Mouse (Mus musculus): ENCODE results near the gene Hgd. TPM values are rescaled to one million over a fixed set of nuclear protein-coding genes. Genes with fewer than 3 reads are reported as not detected.

Gene Hgd
- polyA plus RNA-seq, 1 experiment, result 0.08 TPM

DNA sequence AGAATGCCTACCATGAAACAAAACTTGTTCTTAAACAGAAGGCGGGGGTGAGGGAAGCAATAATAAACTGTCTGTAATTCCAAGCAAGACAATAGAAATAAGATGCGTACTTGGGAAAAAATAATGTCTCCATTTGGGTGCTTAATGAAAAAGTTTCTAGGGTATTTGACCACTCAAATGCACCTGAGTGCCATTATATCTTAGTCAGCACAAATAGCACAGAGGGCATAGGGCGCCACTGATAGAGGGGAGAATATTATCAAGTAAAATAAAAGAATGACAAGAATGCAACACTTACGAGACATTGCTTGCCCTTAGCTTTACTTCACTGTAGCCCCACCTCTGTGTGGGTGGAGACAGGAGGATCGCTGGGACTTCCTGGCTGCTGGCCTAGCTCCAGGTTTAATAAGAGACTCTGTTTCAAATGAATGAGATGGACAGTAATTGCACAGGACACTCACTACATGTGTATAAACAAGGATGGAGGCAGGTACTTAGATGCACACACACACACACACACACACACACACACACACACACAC lies 85.5 kb downstream of the Hgd start:
- TF ChIP-seq CTCF (IDR thresholded peaks at IDR 0.05; ENCODE audit: extremely low read depth, insufficient read length, insufficient replicate concordance, low read depth, low read length), result no peak
- TF ChIP-seq POLR2A (IDR thresholded peaks at IDR 0.05; ENCODE audit: low read depth, low read length), result no peak

DNA sequence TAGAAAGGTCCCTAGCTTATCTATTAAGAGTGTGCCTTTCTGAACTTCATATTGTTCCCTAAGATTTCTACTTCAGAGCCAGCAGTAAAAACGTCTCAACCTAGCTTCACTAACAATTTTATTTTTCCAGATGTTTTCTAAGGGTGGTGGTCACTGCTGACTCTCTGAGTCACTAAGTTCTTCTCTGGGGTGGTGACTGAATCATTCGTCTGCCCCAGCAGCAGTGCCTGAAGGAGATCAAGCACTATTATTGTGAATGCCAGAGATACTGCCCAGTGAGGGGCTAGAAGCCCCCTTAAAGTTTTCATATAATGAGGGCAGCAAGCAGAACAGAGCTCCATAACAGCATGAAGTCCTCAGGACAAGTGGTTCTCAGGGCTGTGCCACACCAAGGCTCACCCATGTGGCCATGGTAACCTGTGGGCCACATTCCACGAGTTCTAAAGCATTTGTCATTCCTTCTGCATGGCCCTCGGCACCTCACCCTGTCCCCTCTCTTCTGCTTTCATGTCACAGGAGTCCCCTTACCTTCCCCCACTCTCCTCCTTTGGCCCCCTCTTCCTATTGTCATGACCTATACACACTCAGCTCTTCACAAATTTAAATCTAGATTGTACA lies 90.8 kb downstream of the Hgd start:
- whole genome bisulfite sequencing, result 26% methylated on average over 4 of the region's 4 CpGs

More for the DNA sequence above, 85.5 kb downstream of the Hgd start:
- H3K4me3 ChIP-seq (ENCODE audit: low read depth, low read length), result no peak overlapping the region
- no peaks in the 10 kb centered on the region for H3K36me3 ChIP-seq (ENCODE audit: control insufficient read depth, insufficient read depth, low read length)
- no peaks in the 10 kb centered on the region for H3K27me3 ChIP-seq (ENCODE audit: control insufficient read depth, insufficient read depth, low read length)
- no peaks in the 10 kb centered on the region for H3K4me1 ChIP-seq (ENCODE audit: control insufficient read depth, insufficient read depth, insufficient read length, low read length)
- WGBS, result 50% methylated on average over 5 of the region's 5 CpGs
- H3K27ac ChIP-seq (ENCODE audit: insufficient read depth, low read depth, low read length), result no peak overlapping the region

DNA sequence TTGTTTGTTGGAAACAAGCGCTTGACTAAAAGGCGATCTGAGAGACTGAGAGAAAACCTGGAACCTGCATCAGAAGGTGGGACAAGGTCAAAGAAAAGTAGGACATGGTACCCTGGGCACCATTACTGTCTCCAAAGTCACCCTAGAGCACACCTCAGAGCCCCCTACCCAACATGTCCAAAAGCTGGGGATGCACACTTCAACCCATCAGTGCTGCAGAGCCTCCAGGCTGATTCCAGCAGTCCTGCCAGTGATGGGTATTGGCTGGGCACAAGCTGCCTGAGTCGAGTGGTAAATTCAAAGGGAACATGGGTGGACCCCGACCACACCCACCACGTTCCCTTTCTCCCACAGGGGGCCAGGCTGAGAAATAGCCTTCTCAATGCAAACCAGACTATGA lies 95.4 kb downstream of the Hgd start:
- Histone ChIP-seq H3K4me1 (ENCODE audit: control insufficient read depth, insufficient read depth, insufficient read length, low read length) (no peaks in the 10 kb centered on the region), H3K27me3 (ENCODE audit: control insufficient read depth, insufficient read depth, low read length) (no peaks in the 10 kb centered on the region), H3K27ac (ENCODE audit: insufficient read depth, low read depth, low read length) (no peak overlapping the region), H3K36me3 (ENCODE audit: control insufficient read depth, insufficient read depth, low read length) (no peaks in the 10 kb centered on the region), H3K4me3 (ENCODE audit: low read depth, low read length) (no peak overlapping the region)
- WGBS, result 84% methylated on average over 5 of the region's 5 CpGs
- no peak for TF ChIP-seq CTCF (IDR thresholded peaks at IDR 0.05; ENCODE audit: extremely low read depth, insufficient read length, insufficient replicate concordance, low read depth, low read length)
- no peak for TF ChIP-seq POLR2A (IDR thresholded peaks at IDR 0.05; ENCODE audit: low read depth, low read length)

More for the DNA sequence above, 90.8 kb downstream of the Hgd start:
- Histone ChIP-seq H3K36me3 (ENCODE audit: control insufficient read depth, insufficient read depth, low read length) (no peaks in the 10 kb centered on the region), H3K4me1 (ENCODE audit: control insufficient read depth, insufficient read depth, insufficient read length, low read length) (no peaks in the 10 kb centered on the region), H3K27ac (ENCODE audit: insufficient read depth, low read depth, low read length) (no peak overlapping the region), H3K27me3 (ENCODE audit: control insufficient read depth, insufficient read depth, low read length) (no peaks in the 10 kb centered on the region), H3K4me3 (ENCODE audit: low read depth, low read length) (no peak overlapping the region)
- no peak for TF ChIP-seq POLR2A (IDR thresholded peaks at IDR 0.05; ENCODE audit: low read depth, low read length)
- no peak for TF ChIP-seq CTCF (IDR thresholded peaks at IDR 0.05; ENCODE audit: extremely low read depth, insufficient read length, insufficient replicate concordance, low read depth, low read length)

DNA sequence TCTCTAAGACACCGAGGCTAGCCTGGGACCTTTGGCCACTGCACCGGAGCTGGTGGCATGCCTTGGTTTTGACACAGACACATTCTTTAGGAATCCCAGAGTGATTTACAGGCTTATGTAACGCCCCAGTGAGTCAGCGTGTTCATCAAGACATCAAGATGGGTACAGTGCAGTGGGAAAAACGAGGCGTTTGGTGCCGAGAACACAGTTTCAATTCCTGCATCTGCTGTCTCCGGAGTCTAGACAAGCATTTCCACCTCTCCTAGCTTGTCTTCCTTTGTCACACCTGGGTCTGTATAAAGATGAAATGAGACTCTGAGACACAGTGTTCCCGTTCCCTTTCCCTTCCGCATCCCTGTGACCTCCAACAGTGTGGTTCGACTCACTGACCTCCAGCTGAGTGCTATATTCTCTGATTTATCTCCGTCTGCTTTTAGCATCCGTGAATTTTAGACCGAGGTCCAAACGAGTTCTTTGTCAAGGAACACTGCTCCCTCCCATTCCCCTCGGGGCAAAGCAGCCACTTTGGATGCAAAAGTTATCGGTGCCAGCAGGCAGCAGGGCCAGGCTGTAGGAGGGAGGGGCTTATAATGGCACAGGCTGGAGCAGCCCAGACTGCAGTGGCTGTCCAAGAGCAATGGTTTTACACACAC lies 96.2 kb downstream of the Hgd start:
- Histone ChIP-seq H3K36me3 (ENCODE audit: control insufficient read depth, insufficient read depth, low read length) (no peaks in the 10 kb centered on the region), H3K4me1 (ENCODE audit: control insufficient read depth, insufficient read depth, insufficient read length, low read length) (no peaks in the 10 kb centered on the region), H3K4me3 (ENCODE audit: low read depth, low read length) (no peak overlapping the region), H3K27ac (ENCODE audit: insufficient read depth, low read depth, low read length) (no peak overlapping the region), H3K27me3 (ENCODE audit: control insufficient read depth, insufficient read depth, low read length) (no peaks in the 10 kb centered on the region)
- TF ChIP-seq CTCF (IDR thresholded peaks at IDR 0.05; ENCODE audit: extremely low read depth, insufficient read length, insufficient replicate concordance, low read depth, low read length), result no peak
- no peak for TF ChIP-seq POLR2A (IDR thresholded peaks at IDR 0.05; ENCODE audit: low read depth, low read length)
- WGBS, result 63% methylated on average over 17 of the region's 17 CpGs

DNA sequence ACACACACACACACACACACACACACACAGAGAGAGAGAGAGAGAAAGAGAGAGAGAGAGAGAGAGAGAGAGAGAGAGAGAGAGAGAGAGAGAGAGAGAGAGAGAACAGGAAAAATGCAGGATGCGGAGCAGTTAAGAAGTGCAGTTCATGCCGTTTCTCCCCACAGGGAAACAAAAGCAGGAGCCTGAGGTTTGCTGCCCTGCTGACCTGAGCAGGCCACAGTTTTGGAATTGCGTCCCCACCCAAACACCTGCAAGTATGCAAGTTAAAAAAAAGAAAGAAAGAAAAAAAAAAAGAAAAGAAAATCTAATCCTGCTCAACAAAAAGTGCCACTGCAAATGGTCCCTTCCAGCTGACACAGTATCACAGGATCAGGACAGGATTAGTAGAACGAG lies 96.7 kb downstream of the Hgd start:
- Histone ChIP-seq H3K4me1 (ENCODE audit: control insufficient read depth, insufficient read depth, insufficient read length, low read length) (no peaks in the 10 kb centered on the region), H3K36me3 (ENCODE audit: control insufficient read depth, insufficient read depth, low read length) (no peaks in the 10 kb centered on the region), H3K4me3 (ENCODE audit: low read depth, low read length) (no peak overlapping the region), H3K27ac (ENCODE audit: insufficient read depth, low read depth, low read length) (no peak overlapping the region), H3K27me3 (ENCODE audit: control insufficient read depth, insufficient read depth, low read length) (no peaks in the 10 kb centered on the region)
- TF ChIP-seq CTCF (IDR thresholded peaks at IDR 0.05; ENCODE audit: extremely low read depth, insufficient read length, insufficient replicate concordance, low read depth, low read length), result no peak
- WGBS, result 68% methylated on average over 4 of the region's 4 CpGs

DNA sequence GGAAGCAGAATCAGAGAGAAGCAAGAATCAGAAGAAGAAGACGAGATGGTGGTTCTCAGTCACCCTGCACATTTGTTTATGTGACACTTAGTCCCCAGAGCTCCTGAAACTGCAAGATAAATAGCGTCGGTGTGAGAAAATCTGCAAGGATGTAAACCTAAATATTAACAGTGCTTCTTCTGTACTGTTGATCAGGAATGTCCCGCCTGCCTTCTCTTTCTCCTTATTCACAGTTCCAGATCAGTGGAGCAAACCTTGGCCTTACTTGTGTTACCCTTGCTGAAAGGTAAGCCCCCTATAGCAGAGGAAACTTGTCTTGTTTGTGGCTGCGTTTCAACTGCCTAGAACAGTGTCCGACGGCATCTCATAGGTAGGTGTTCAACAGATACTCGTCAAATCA lies 97.6 kb downstream of the Hgd start:
- no peak overlapping the region for H3K4me3 ChIP-seq (ENCODE audit: low read depth, low read length)
- H3K36me3 ChIP-seq (ENCODE audit: control insufficient read depth, insufficient read depth, low read length), result no peaks in the 10 kb centered on the region
- H3K27me3 ChIP-seq (ENCODE audit: control insufficient read depth, insufficient read depth, low read length), result no peaks in the 10 kb centered on the region
- no peaks in the 10 kb centered on the region for H3K4me1 ChIP-seq (ENCODE audit: control insufficient read depth, insufficient read depth, insufficient read length, low read length)
- H3K27ac ChIP-seq (ENCODE audit: insufficient read depth, low read depth, low read length), result no peak overlapping the region
- no peak for TF ChIP-seq CTCF (IDR thresholded peaks at IDR 0.05; ENCODE audit: extremely low read depth, insufficient read length, insufficient replicate concordance, low read depth, low read length)
- no peak for TF ChIP-seq POLR2A (IDR thresholded peaks at IDR 0.05; ENCODE audit: low read depth, low read length)
- 86% methylated on average over 8 of the region's 8 CpGs for WGBS

DNA sequence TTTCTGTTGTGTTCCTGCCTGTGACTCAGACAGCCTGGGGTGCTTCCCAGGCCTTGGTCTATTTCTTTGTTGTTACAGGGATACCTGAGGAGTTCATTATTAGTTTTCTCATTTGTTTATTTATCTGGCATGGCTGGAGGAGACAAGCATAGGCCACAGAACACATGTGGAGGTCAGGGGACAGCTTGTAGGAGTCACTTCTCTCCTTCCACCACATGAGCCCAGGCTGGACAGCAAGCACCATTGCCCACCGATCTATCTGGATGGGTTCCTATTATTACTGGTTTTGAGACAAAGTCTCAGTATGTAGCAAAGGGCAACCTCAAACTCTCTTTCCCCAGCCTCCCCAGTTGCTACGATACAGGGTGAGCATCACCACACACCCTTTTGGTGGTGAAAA lies 100.3 kb downstream of the Hgd start:
- no peak overlapping the region for H3K4me3 ChIP-seq (ENCODE audit: low read depth, low read length)
- whole genome bisulfite sequencing, result 94% methylated on average over 2 of the region's 2 CpGs
- TF ChIP-seq CTCF (IDR thresholded peaks at IDR 0.05; ENCODE audit: extremely low read depth, insufficient read length, insufficient replicate concordance, low read depth, low read length) (no peak), POLR2A (IDR thresholded peaks at IDR 0.05; ENCODE audit: low read depth, low read length) (no peak)
- no peaks in the 10 kb centered on the region for H3K27me3 ChIP-seq (ENCODE audit: control insufficient read depth, insufficient read depth, low read length)
- H3K36me3 ChIP-seq (ENCODE audit: control insufficient read depth, insufficient read depth, low read length), result no peaks in the 10 kb centered on the region
- H3K4me1 ChIP-seq (ENCODE audit: control insufficient read depth, insufficient read depth, insufficient read length, low read length), result no peaks in the 10 kb centered on the region
- H3K27ac ChIP-seq (ENCODE audit: insufficient read depth, low read depth, low read length), result no peak overlapping the region

Measured in small intestine, adult 2 months (tissue).